Comparison of ENCODE assay signal across 16 mouse cellular contexts in the genomic region with DNA sequence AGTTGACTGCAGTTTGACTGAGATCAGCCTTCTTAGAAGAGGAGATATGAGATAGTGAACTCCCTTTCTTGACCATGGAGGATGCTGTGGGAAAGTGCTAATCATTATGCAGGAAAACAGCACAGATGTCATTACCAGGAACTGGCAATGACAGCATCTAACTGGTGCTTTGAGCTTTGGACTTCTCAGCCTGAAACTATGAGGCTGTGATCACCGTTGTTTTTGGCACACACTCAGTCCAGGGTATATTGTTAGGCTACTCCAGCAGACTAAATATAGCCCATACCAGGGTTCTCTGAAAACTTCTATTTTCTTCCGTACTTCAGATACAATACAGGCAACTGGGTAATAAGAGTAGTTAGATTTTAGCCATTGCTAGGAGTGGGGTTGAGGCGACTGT.
"Had no signal": no experiment of that assay in that cellular context is flagged by ENCODE, and none has a peak within 500 bp of the region (broad histone marks: within the 10 kb centered on the region; RNA-seq: fewer than 3 reads in every experiment).

No protein-coding gene starts in this region.

- H3K27ac ChIP-seq: lung, embryonic 15.5 days; macrophage; midbrain, embryonic 15.5 days; neural tube, embryonic 12.5 days; stomach, embryonic 15.5 days; stomach, postnatal 0 days had no signal

- H3K9ac ChIP-seq: lung, embryonic 15.5 days; midbrain, embryonic 15.5 days; neural tube, embryonic 12.5 days; stomach, embryonic 15.5 days had no signal

- H3K27me3 ChIP-seq: lung, embryonic 15.5 days; megakaryocyte, embryonic 14.5 days; midbrain, embryonic 15.5 days; neural tube, embryonic 12.5 days; stomach, embryonic 15.5 days had no signal

- ATAC-seq: lung, postnatal 0 days; midbrain, embryonic 15.5 days had no signal

- H3K9me3 ChIP-seq: lung, embryonic 15.5 days; midbrain, embryonic 15.5 days; neural tube, embryonic 12.5 days; stomach, embryonic 15.5 days had no signal

- DNase-seq: lung, adult 2 months; lung, postnatal 14 days; lung, postnatal 36 days; right cerebral cortex, postnatal 14 days; thymus, adult 2 months; thymus, postnatal 25 days; thymus, postnatal 4 days had no signal

- H3K4me1 ChIP-seq: lung, embryonic 15.5 days; megakaryocyte, embryonic 14.5 days; midbrain, embryonic 15.5 days; neural tube, embryonic 12.5 days; stomach, embryonic 15.5 days had no signal

- H3K36me3 ChIP-seq: lung, embryonic 15.5 days; midbrain, embryonic 15.5 days; neural tube, embryonic 12.5 days; stomach, embryonic 15.5 days had no signal

- H3K4me2 ChIP-seq: lung, embryonic 15.5 days; midbrain, embryonic 11.5 days; midbrain, embryonic 15.5 days; neural tube, embryonic 12.5 days; stomach, embryonic 15.5 days had no signal

- H3K4me3 ChIP-seq: lung, embryonic 15.5 days; megakaryocyte, embryonic 14.5 days; midbrain, embryonic 15.5 days; neural tube, embryonic 12.5 days; stomach, embryonic 15.5 days had no signal
